Mouse (Mus musculus): ENCODE data around the gene Xrra1. TPM values are rescaled to one million over a fixed set of nuclear protein-coding genes. Genes with fewer than 3 reads are reported as not detected.

Xrra1 gene
- total RNA-seq, 4 experiments from 2014 or later = 1.2 to 2.2 (median 1.4) TPM

DNA sequence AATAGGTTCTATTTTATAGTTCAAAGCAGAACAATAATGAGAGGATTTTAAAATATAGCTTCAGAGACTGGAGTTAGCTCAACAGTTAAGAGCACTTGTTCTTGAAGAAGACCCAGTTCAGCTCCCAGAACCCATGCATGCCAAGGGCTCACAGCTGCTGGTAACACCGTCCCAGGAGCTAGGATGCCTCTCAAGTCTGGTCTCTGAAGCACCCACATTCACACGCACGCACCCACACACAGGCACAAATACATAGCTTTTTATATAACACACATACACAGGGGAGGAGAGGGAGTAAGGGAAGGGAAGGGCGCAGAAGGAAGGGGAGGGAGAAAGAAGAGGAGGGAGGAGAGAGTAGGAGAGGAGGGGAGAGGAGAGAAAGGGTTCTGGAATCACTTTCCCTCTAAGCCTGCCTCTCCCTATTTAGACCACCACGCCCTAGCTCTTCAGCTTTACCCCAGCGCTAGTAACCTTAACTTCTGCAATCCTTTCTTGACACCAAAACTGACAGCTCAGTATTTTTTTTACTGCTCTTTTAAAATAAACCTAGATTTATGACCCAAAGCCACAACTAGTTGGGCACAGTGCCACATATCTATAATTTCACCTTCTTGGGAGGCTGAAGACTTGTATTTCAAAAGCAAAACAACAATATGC is 94.7 kb downstream of the Xrra1 start:
- peak; percentile 39 to 92 for DNase-seq (ENCODE audit: low spot score in 2 of 2)

DNA sequence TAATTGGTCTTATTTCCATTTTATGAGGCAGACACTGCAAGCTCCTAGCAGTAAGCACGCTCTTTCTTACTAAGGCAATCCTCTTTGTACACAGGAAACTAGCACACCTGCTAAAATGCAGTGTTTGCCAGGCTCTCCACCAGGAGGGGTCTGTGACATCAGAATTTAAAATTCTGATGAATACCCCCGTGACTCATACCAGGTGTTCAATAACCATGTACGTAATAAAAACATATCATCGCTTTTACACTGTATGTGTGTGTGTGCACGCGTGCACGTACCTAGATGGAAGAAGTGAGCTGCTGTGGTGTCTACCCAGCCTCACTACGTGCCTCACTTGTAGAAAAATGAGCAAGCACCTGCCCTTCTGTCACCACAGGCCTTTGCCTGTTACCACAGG is 95.3 kb downstream of the Xrra1 start:
- no peak for DNase-seq (ENCODE audit: low spot score in 2 of 2)

DNA sequence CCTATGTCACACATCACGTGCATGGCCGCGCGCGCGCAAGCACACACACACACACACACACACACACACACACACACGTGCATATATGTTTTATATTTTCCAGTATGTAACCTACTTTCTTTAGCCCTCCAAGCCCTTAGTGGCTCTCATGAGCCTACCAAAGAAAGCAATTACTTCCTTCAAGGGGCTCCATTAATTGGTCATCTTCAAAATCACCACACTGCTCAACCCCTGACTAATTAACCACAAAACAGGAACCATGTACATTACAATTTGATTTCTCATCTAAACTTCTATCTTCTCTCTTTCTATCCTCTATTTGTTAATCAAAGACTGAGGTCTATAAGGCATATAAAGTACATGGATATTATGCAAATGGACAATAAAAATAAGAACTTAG is 97.2 kb downstream of the Xrra1 start:
- DNase-seq (ENCODE audit: low spot score in 2 of 2) = no peak

DNA sequence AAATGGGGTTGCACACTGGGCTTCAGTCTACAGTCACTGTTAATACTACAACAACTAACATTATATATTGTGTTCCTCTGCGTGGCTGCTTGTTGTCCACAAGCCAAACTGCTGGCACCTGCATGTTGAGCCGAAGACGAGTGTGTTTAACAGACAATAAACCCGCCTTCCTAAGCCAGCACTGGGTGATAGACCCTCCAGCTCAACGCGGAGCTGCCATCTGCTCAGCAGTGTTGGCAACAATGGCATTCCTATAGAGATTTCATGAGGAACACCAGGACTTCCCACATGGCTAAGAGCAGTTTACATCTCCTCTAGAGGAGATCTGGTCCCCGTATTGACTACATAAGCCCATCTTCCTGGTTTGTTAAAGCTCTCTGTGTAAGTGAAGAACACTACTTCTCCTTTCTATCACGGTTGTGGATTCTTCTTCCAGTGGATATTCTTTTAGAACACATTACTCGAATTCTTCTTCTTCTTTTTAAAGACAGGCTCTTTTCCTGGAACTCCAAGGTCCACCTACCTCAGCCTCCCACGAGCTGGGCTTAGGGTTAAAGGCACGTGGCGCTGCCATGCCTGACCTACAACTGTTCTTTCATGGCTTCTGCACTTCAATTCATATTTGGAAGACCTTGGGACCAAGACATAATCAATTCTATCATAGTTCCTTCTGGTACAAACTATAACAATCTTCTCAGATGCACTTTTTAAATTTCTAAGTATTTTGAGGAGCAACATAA is 98.5 kb downstream of the Xrra1 start:
- no peak for DNase-seq (ENCODE audit: low spot score in 2 of 2)

DNA sequence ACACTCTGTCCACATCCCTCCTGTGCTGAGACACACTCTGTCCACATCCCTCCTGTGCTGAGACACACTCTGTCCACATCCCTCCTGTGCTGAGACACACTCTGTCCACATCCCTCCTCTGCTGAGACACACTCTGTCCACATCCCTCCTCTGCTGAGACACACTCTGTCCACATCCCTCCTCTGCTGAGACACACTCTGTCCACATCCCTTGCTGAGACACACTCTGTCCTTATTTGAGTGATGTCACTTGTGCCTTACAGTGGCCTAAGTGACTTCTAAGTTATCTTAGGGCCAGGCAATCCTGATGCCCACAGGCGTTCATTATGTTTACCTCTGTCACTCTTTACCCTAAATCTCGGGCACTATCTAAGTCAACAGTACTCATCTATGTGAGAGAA is 101.7 kb downstream of the Xrra1 start:
- peak in 1 of 2 experiments; percentile 4 for DNase-seq (ENCODE audit: low spot score in 2 of 2)

DNA sequence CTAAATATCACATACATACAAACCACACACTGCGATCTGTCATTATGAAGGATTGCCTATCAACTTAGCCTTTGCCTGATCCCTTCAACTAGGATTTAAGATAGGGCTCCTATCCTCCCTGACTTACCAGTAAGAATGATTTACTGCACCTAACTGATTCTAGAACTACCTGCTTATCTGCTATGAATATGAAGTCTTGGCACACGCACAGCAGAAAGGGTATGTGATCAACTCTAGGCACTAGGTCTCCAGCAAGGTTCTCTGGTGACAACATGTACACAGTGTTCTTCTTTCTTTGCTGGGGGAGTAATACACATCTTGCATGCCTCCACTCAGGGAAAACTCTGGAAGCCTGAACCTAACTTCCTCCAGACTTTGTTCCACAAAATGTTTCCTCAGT is 102.6 kb downstream of the Xrra1 start:
- no peak for DNase-seq (ENCODE audit: low spot score in 2 of 2)

DNA sequence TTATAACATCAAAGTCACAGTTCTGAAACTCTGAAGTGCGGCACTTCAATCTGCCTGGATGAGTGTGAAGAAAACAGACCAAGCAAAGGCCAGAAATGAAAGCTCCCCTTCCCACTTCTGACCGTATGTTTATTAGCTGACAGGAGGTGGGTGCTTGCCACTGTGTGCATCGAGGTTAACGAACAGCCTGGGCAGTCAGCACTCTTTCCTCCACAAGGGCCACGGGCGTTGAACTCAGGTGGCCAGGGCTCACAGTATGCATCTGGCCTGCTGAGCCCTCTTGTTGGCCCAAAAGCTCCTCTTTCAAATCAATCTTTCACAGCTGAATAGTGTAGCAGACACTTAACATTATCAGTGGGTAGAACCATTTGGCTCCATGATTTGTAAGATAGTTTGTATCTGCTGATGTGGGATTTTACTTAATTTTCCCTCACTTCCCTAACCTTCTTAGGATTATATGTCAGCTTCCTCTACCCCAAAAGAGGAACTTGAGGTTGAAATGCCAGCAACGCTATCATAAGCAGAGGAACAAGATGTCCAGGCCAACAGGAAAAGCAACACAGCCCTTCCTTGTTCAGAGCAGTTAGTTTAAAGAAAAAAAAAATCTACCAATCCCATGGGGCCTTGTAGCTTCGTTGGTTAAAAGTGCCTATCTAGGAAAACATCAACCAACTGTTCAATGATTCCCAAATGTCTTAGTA is 103.8 kb downstream of the Xrra1 start:
- DNase-seq (ENCODE audit: low spot score in 2 of 2) = no peak

DNA sequence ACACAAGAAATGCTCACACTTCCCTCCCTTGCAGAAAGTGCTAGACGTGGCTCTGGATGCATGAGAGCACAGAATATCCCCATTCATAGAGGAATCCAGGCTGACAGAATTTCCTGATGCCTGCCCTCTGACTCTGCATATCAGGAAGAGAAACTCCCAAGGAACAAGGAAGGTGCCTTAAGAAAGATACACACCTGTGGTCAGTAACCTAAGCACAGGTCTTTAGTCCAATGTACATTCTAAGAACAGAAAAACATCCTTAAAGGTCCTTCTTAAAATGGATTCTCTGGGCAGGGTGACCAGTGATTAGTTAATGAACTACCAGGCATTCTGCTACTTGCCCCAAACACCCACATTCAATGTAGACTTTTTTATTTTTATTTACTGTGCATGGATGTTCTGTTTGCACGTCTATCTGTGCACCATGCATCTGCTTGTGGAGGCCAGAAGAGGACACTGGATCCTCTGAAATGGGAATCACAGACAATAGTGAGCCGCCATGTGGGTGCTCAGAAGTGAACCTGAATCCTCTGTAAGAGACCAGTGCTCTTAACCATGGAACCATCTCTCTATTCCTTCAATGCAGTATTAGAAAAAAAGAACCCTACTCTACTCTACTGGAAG is 104.4 kb downstream of the Xrra1 start:
- no peak for DNase-seq (ENCODE audit: low spot score in 2 of 2)

DNA sequence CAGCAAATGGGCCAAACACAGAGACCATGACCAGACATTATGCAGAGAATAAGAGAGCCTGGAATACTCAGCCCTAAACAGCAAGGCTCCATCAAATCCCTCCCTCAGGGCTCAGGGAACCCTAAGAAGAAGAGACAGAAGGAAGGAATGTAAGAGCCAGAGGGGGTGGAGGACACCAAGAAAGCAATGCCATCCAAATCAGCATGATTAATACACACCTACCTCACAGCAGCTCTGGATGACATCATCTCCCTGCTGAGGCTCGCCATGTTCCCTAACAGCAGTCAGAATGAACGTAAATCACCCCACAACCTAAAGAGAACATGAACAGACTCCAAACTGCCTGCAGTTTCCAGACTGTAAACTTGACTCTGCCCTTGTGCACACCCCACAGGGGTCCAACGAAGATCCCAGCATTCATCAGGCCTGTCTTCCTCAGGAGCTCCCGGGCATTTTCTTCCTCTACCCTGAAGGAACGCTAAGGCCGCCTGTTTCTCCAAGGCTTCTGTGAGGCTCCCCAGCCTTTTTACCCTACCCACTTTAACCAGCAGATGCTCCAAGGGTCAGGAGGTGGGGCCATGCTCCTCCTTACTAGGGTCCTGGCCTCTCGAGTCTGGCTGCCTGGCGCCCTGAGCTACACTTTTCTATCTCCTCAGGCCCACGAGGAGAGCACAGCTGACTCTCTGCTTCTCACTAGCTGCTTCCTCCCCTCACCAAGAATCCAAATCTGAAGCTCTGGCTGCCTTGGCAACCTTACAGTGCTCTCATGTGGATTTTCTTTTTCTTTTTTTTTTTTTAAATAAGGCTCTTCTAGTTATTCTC is 106.3 kb downstream of the Xrra1 start:
- peak in 1 of 2 experiments; percentile 69 for DNase-seq (ENCODE audit: low spot score in 2 of 2)

DNA sequence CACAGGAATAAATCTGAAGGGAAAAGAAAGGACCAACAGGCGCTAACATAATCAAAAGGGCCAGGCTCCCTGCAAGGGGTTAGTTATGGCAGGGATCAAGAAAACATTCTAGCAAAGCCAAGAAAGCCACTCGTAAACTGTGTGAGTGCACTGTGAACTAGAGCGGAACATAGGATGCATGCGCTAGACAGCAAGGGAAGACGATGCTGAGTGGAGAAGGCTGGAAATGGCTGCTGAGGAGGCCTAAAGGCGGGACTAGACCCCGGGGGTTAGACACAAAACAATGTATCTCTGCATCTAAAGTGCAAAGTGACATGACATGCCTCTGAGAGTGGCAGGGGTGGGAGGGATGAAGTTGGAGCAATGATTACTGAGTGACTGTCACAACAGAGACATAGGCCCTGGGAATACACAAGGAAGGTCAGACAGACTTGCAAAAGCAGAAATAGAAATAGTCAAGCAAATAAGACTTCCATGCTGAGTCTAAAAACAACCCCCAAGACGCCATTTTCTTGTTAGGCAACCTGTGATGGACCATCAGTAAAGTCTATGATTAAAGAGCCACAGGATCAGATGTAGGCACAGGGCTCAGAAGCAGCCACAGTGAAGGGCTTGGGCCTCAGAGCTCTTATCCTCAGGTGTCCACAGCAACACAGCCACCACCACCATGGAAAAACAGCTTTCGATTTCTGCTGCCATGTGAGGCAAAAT is 107.2 kb downstream of the Xrra1 start:
- no peak for DNase-seq (ENCODE audit: low spot score in 2 of 2)

Other genes starting within 250 kb of the Xrra1 start
- 1 to 10 TPM; 3.8 to 6.5 (median 4.7) TPM for gene Tpbgl, start 232.0 kb upstream of the Xrra1 start, total RNA-seq (2022)
- gene Slco2b1, start 147.8 kb upstream of the Xrra1 start, total RNA-seq (2022) = 10 to 100 TPM; 11.9 to 20.5 (median 16.2) TPM
- gene Olfr520, start 128.8 kb upstream of the Xrra1 start, total RNA-seq (2022) = under 1 TPM in 1 of 4 experiments, not detected in 3; 0.46 TPM
- not detected for gene Olfr521, start 95.6 kb upstream of the Xrra1 start, total RNA-seq (2022)
- 1 to 10 TPM; 2.9 to 5.0 (median 4.2) TPM for gene Neu3, start 30.7 kb upstream of the Xrra1 start, total RNA-seq (2022)
- 10 to 100 TPM; 93.8 to 95.8 (median 95.0) TPM for gene Spcs2, start 4.3 kb downstream of the Xrra1 start, total RNA-seq (2022)
- 10 to 100 TPM; 49.0 to 54.0 (median 51.9) TPM for gene Rnf169, start 121.3 kb downstream of the Xrra1 start, total RNA-seq (2022)
- gene Chrdl2, start 147.1 kb downstream of the Xrra1 start, total RNA-seq (2022) = under 1 TPM; 0.19 to 0.61 (median 0.48) TPM